Mouse (Mus musculus): ENCODE results near the gene Slc39a10. TPM values are rescaled to one million over a fixed set of nuclear protein-coding genes. Genes with fewer than 3 reads are reported as not detected.

Slc39a10 gene
- total and polyA plus RNA-seq, 3 experiments = 14.9 to 17.7 TPM; not detected in 1

DNA sequence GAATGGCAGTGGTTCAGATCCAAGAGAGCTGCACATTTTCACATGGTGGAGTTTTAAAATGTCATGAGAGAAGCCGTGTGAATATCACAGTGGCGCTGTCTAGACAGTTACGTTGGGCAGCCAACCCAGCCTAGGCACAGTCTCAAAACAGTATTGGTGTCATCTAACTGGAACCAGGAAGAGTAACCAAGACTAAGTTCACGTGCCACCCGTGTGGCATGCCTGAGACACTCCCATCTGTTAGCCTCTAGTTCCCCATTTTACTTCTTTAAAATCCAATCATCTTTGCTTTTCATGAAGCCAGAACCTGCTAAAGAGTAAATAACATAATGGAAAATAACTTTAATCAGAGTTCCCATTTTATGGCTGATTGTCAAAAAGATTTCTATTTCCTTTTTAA is 60.7 kb downstream of the Slc39a10 start (continued):
- TF ChIP-seq SMC3 (IDR thresholded peaks at IDR 0.05; ENCODE audit: low read depth, low read length) (no peak), JUND (IDR thresholded peaks at IDR 0.05; ENCODE audit: low read depth, low read length) (no peak), POLR2A (IDR thresholded peaks at IDR 0.05; ENCODE audit: control insufficient read depth in 1 of 2, insufficient read depth in 1 of 2, low read depth in 1 of 2, low read length in 2 of 2, poor library complexity in 1 of 2) (no peak), MAZ (IDR thresholded peaks at IDR 0.05; ENCODE audit: low read depth, low read length) (no peak), MEF2A (IDR thresholded peaks at IDR 0.05; ENCODE audit: extremely low read depth, insufficient replicate concordance, low read depth, low read length, poor library complexity, severe bottlenecking) (no peak), USF2 (IDR thresholded peaks at IDR 0.05; ENCODE audit: borderline replicate concordance in 1 of 2, insufficient read depth in 1 of 2, low read depth in 1 of 2, low read length in 2 of 2) (no peak), E2F4 (IDR thresholded peaks at IDR 0.05; ENCODE audit: borderline replicate concordance, low read depth, low read length) (no peak), POLR2AphosphoS2 (IDR thresholded peaks at IDR 0.05; ENCODE audit: low read length) (no peak), EP300 (IDR thresholded peaks at IDR 0.05; ENCODE audit: low read depth in 1 of 2, low read length in 2 of 2) (peak in 1 of 2 experiments; percentile 13; a peak in 1 of 4 replicates), ELF1 (IDR thresholded peaks at IDR 0.05; ENCODE audit: low read depth, low read length) (peak; percentile 54; the same call in 1 of the 2 replicates), TBP (IDR thresholded peaks at IDR 0.05; ENCODE audit: low read depth, low read length) (no peak), KAT2A (conservative IDR thresholded peaks at IDR 0.05; ENCODE audit: low read depth, low read length) (no peak)

DNA sequence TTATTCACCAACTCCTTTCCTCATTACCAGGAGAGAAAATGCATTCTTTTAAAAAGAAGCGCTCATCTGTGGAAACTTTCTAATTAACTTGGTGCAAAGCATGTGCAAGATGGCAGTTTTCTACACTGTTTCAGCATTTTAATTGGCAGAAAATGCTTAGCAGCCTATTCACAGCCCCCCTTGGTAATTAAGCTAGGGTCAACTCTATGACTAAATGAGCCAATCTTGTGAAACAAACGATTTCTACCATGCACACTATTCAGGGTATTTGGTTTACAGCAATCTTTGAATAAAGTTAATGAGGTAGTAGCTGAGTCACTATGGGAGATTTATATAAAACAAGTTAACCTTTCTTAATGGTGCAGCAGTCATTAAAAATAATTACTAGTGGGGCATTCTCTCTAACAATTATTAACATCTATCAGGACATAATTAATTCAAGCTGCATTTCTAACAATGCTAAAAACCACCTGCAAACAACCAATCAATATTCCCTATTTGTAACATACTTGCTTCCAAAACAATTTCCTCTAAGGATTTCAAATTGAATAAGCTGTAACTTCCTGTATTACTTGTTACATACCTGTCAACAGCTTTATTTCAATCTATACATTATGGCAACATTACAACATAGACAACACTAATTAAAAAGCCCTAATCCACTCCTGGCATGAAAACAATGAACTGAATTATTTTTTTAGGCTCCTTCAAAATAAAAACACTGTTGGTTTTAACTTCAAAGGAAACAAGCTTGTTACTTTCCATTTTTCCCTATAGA is 62.4 kb downstream of the Slc39a10 start:
- Histone ChIP-seq H3K79me2 (ENCODE audit: control insufficient read depth, insufficient read depth, low read length, poor library complexity) (no peaks in the 10 kb centered on the region), H3K9ac (ENCODE audit: control insufficient read depth, low read depth, low read length, poor library complexity, severe bottlenecking) (no peak overlapping the region), H3K4me3 (ENCODE audit: control insufficient read depth in 1 of 2, insufficient read depth in 1 of 2, low read depth in 2 of 2, low read length in 2 of 2) (no peak overlapping the region), H3K27ac (ENCODE audit: control insufficient read depth, low read depth, low read length) (no peak overlapping the region), H3K4me1 (ENCODE audit: control insufficient read depth in 1 of 2, insufficient read depth in 2 of 2, low read length in 2 of 2) (peaks cover 7 to 9% of the 10 kb centered on the region in 2 experiments; a peak in 3 of 4 replicates), H3K36me3 (ENCODE audit: control insufficient read depth in 1 of 2, insufficient read depth in 2 of 2, low read length in 2 of 2) (peaks cover 2 to 10% of the 10 kb centered on the region in 2 experiments; a peak in 3 of 4 replicates), H3K27me3 (ENCODE audit: control insufficient read depth in 1 of 2, insufficient read depth in 2 of 2, low read length in 2 of 2) (no peaks in the 10 kb centered on the region), H3K9me3 (replicated peaks; ENCODE audit: insufficient read depth, low read length) (no peaks in the 10 kb centered on the region)
- DNase-seq (ENCODE audit: low read depth, low spot score) = no peak
- no peak for TF ChIP-seq ELF1 (IDR thresholded peaks at IDR 0.05; ENCODE audit: low read depth, low read length)
- TF ChIP-seq ZKSCAN1 (IDR thresholded peaks at IDR 0.05; ENCODE audit: low read depth, low read length) = no peak

DNA sequence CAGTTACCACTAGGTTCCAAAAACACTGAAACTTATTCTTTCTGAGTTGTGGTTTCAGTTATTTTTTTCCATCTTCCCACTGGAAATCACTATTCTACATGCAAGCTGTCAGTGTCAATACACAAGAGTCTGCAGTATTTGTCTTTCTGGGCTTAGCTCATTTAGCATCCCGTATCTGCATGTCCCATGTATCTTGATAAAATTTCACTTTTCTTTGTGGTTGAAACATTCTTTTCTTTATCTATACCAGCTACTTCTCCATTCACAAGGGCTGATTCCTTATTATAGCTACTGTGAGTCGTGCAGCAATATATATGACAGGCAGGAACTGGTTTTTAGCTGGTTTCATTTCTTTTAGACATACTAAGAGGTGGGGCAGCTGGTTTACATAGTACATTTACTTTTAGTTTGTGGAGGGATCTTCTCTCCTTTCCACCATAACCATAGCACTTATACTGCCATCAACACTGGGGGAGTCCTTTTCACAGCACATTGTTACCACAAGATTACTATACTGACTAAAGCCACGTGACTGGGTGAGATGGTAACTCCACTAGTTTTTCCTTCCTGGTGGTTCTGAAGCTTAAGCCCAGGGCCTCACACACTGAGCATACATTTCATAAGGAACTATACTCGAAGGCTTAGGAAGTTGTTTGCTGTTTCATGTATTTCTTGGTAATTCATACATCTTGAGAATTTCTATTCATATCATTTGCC is 70.2 kb downstream of the Slc39a10 start:
- peaks cover 0 to 22% of the 10 kb centered on the region in 2 experiments; a peak in 3 of 4 replicates for H3K36me3 ChIP-seq (ENCODE audit: control insufficient read depth in 1 of 2, insufficient read depth in 2 of 2, low read length in 2 of 2)
- peaks cover 0 to 13% of the 10 kb centered on the region in 2 experiments; a peak in 3 of 4 replicates for H3K4me1 ChIP-seq (ENCODE audit: control insufficient read depth in 1 of 2, insufficient read depth in 2 of 2, low read length in 2 of 2)
- H3K27ac ChIP-seq (ENCODE audit: control insufficient read depth, low read depth, low read length) = peak overlapping the region; percentile 69
- no peaks in the 10 kb centered on the region for H3K27me3 ChIP-seq (ENCODE audit: control insufficient read depth in 1 of 2, insufficient read depth in 2 of 2, low read length in 2 of 2)
- H3K4me3 ChIP-seq (ENCODE audit: control insufficient read depth in 1 of 2, insufficient read depth in 1 of 2, low read depth in 2 of 2, low read length in 2 of 2) = 0 out of 4 replicates have a peak overlapping the region, but pooled peaks of 1 of the 2 experiments have one; percentile 21
- DNase-seq (ENCODE audit: low read depth, low spot score) = peak; percentile 61
- no peaks in the 10 kb centered on the region for H3K9me3 ChIP-seq (replicated peaks; ENCODE audit: insufficient read depth, low read length)
- H3K79me2 ChIP-seq (ENCODE audit: control insufficient read depth, insufficient read depth, low read length, poor library complexity) = no peaks in the 10 kb centered on the region
- no peak overlapping the region for H3K9ac ChIP-seq (ENCODE audit: control insufficient read depth, low read depth, low read length, poor library complexity, severe bottlenecking)
- TF ChIP-seq RCOR1 (IDR thresholded peaks at IDR 0.05; ENCODE audit: low read depth, low read length) = no peak; the same call in 1 of the 2 replicates
- peak; percentile 74 for TF ChIP-seq MAX (IDR thresholded peaks at IDR 0.05; ENCODE audit: low read length)
- no peak for TF ChIP-seq NRF1 (IDR thresholded peaks at IDR 0.05; ENCODE audit: insufficient read depth, low read depth, low read length, poor library complexity, severe bottlenecking)
- peak; percentile 87 for TF ChIP-seq GATA1 (IDR thresholded peaks at IDR 0.05; ENCODE audit: low read depth, low read length)
- no peak for TF ChIP-seq CTCF (IDR thresholded peaks at IDR 0.05 in 2 of 3, conservative IDR thresholded peaks at IDR 0.05 in 1 of 3; ENCODE audit: control insufficient read depth in 1 of 3, insufficient read depth in 1 of 3, low read depth in 2 of 3, low read length in 3 of 3, poor library complexity in 1 of 3, severe bottlenecking in 1 of 3)
- 0 out of 2 replicates have a peak, but pooled peaks have one; percentile 36 for TF ChIP-seq SIN3A (IDR thresholded peaks at IDR 0.05; ENCODE audit: low read length)
- TF ChIP-seq TCF12 (IDR thresholded peaks at IDR 0.05; ENCODE audit: low read depth, low read length) = no peak; the same call in 1 of the 2 replicates
- TF ChIP-seq BHLHE40 (IDR thresholded peaks at IDR 0.05; ENCODE audit: borderline replicate concordance, low read depth, low read length) = 0 out of 2 replicates have a peak, but pooled peaks have one; percentile 37
- TF ChIP-seq CHD2 (IDR thresholded peaks at IDR 0.05; ENCODE audit: low read length) = no peak
- 0 out of 4 replicates have a peak, but pooled peaks of 1 of the 2 experiments have one; percentile 46 for TF ChIP-seq USF2 (IDR thresholded peaks at IDR 0.05; ENCODE audit: borderline replicate concordance in 1 of 2, insufficient read depth in 1 of 2, low read depth in 1 of 2, low read length in 2 of 2)
- no peak for TF ChIP-seq ZKSCAN1 (IDR thresholded peaks at IDR 0.05; ENCODE audit: low read depth, low read length)
- TF ChIP-seq USF1 (IDR thresholded peaks at IDR 0.05; ENCODE audit: low read depth, low read length) = peak; percentile 89
- TF ChIP-seq CHD1 (IDR thresholded peaks at IDR 0.05; ENCODE audit: low read depth, low read length) = no peak
- TF ChIP-seq GABPA (IDR thresholded peaks at IDR 0.05; ENCODE audit: low read depth, low read length) = no peak
